Mouse (Mus musculus) neural tube, embryonic 15.5 days (tissue): ENCODE data around the gene Ebf1. TPM values are rescaled to one million over a fixed set of nuclear protein-coding genes. Genes with fewer than 3 reads are reported as not detected.

Source experiments
- ATAC-seq: fragments of 200-750 bp; cut with Nextera tagmentation; 2 replicates; pipeline ENCODE4 v1.8.0; 2017; ENCODE audit warnings: mild to moderate bottlenecking, moderate TSS enrichment, moderate library complexity; ENCODE audit not compliant: low FRiP score
- H3K27ac ChIP-seq: fragments of 300-500 bp; sonication (generic); replicated peaks from 2 replicates; pipeline ENCODE4 v1.5.1; 2015; ENCODE audit warnings: mild to moderate bottlenecking, inconsistent platforms
- H3K27me3 ChIP-seq: fragments of 300-500 bp; sonication (generic); replicated peaks from 2 replicates; pipeline ENCODE4 v1.6.1; 2015; ENCODE audit warnings: inconsistent platforms
- H3K36me3 ChIP-seq: fragments of 300-500 bp; sonication (generic); 2 replicates; pipeline ENCODE4 v1.6.1; 2015; ENCODE audit warnings: inconsistent platforms
- H3K4me1 ChIP-seq: fragments of 300-500 bp; sonication (generic); 2 replicates; pipeline ENCODE4 v1.6.1; 2015; ENCODE audit warnings: inconsistent platforms
- H3K4me2 ChIP-seq: fragments of 300-500 bp; sonication (generic); 2 replicates; pipeline ENCODE4 v1.6.1; 2015; ENCODE audit warnings: inconsistent platforms, mild to moderate bottlenecking, moderate library complexity
- H3K4me3 ChIP-seq: fragments of 300-500 bp; sonication (generic); replicated peaks from 2 replicates; pipeline ENCODE4 v1.5.1; 2015; ENCODE audit warnings: mild to moderate bottlenecking, inconsistent platforms
- H3K9ac ChIP-seq: fragments of 300-500 bp; sonication (generic); replicated peaks from 2 replicates; pipeline ENCODE4 v1.6.1; 2015; ENCODE audit warnings: mild to moderate bottlenecking, inconsistent platforms
- H3K9me3 ChIP-seq: fragments of 300-500 bp; sonication (generic); replicated peaks from 2 replicates; pipeline ENCODE4 v1.6.1; 2016; ENCODE audit warnings: inconsistent platforms
- WGBS: fragments of 180-500 bp; shearing (Covaris S2); methylation state at CpG from one replicate; pipeline ENCODE4 v1.1.7; 2015; ENCODE audit warnings: mixed read lengths; 5-methylcytosine and 5-hydroxymethylcytosine counted together
- polyA plus RNA-seq: library from polyadenylated mRNA; unstranded; fragments of >200 nt; fragmentation: Nextera tagmentation; extraction: Ambion mirVana; gene quantifications from 2 replicates; pipeline ENCODE4 v1.2.1, GENCODE M21; 2015

The Ebf1 gene
- polyA plus RNA-seq, 1 experiment from 2014 or later: 168 TPM

DNA sequence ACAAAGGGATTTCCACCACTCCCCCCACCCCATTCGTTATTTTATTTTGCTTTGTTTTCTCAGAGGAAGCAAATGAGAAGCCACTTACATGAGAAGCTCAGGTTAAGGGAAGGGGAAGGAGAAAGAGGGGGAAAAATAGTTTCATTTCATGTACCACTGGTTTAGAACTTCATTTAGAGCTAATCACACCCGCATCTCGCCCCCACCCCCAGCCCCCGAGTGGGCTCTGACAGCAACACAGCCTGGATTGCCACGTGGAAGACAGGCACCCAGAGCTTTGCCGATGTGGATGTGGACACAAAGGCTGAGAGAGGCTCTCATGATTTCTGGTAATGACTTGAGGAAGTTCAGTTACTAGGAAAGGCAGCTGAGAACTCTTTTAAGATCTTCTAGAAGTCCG, 410.0 kb downstream of the Ebf1 start:
- H3K4me1 ChIP-seq: peaks cover 14% of the 10 kb centered on the region
- no peaks in the 10 kb centered on the region for H3K36me3 ChIP-seq
- 36% methylated on average over 7 of the region's 7 CpGs for WGBS
- H3K4me3 ChIP-seq: no peak overlapping the region
- H3K27me3 ChIP-seq: no peaks in the 10 kb centered on the region
- peak; percentile 65; the same call in 1 of the 2 replicates for ATAC-seq
- no peaks in the 10 kb centered on the region for H3K9me3 ChIP-seq
- H3K27ac ChIP-seq: peak overlapping the region; percentile 43
- peak overlapping the region; percentile 30; the same call in 1 of the 2 replicates for H3K4me2 ChIP-seq
- H3K9ac ChIP-seq: no peak overlapping the region

DNA sequence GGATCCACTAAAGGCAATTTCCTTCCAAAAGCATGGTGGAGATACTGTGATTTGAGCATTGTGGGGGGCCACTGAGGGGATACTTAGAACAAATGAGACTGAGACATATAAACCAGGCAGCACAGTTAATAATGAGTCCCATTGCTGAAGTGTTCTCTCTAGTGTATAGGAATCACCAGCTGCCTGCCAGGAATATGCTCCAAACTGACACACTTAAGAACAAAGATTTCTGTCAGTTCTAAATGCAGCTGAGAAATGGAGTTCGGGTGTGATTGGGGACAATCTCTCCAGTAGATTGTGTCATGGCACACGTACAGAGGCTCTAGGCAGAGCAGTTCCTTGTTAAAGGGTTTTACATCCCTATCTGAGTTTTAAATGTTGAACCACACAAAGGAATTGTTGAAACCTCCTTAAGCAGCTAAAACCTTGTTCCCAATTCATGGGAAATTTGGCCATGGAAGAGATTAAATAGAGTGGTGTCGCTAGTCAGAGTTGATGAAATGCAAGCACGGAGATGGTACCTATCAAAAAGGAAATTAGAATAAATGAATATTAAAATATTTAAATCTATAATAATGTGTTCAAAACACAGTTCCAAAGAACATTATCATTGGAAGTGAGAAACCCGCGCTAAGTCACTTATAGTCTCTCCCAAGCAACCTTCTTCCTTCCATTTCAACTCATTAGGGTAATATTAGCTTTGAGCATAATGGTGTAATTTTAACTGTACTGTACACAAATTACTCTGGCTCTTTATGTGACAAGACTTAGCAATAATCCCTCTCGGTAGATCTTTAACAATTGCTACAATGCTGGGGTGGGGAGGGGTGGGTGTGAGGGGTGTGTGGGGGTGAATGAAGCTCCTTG, 438.9 kb downstream of the Ebf1 start:
- Histone ChIP-seq H3K4me2 (no peak overlapping the region), H3K9ac (no peak overlapping the region), H3K27ac (0 out of 2 replicates have a peak overlapping the region, but pooled peaks have one; percentile 54), H3K4me1 (no peaks in the 10 kb centered on the region), H3K9me3 (no peaks in the 10 kb centered on the region), H3K4me3 (no peak overlapping the region), H3K27me3 (no peaks in the 10 kb centered on the region), H3K36me3 (no peaks in the 10 kb centered on the region)
- 49% methylated on average over 7 of the region's 7 CpGs for WGBS
- no peak for ATAC-seq

Other genes starting within 250 kb of the Ebf1 start
- not detected in 2 replicates for gene Il12b, start 217.3 kb upstream of the Ebf1 start, polyA plus RNA-seq
- 60.5 and 61.7 TPM in 2 replicates for gene Ublcp1, start 146.8 kb upstream of the Ebf1 start, polyA plus RNA-seq
- 99.5 and 112 TPM in 2 replicates for gene Rnf145, start 98.4 kb upstream of the Ebf1 start, polyA plus RNA-seq